Mouse (Mus musculus) hindbrain, embryonic 14.5 days (tissue): ENCODE results near the gene Eef1akmt1. TPM values are rescaled to one million over a fixed set of nuclear protein-coding genes. Genes with fewer than 3 reads are reported as not detected.

Experiments used
- ATAC-seq: fragments of 200-750 bp; cut with Nextera tagmentation; 2 replicates; pipeline ENCODE4 v1.8.0; 2017; ENCODE audit warnings: moderate number of reproducible peaks, mild to moderate bottlenecking, moderate TSS enrichment, moderate library complexity; ENCODE audit not compliant: low FRiP score
- DNase-seq: peaks from one replicate; pipeline ENCODE4 v3.0.0-alpha.2; 2015; ENCODE audit warnings: low spot score
- H3K27ac ChIP-seq: fragments of 300-500 bp; sonication (generic); 2 replicates; pipeline ENCODE4 v1.5.1; 2014; ENCODE audit warnings: mild to moderate bottlenecking, moderate library complexity
- H3K27me3 ChIP-seq: fragments of 300-500 bp; sonication (generic); 2 replicates; pipeline ENCODE4 v1.6.1; 2014; ENCODE audit warnings: mild to moderate bottlenecking, low read length, mixed read lengths; ENCODE audit not compliant: control insufficient read depth, insufficient read depth
- H3K36me3 ChIP-seq: fragments of 300-500 bp; sonication (generic); replicated peaks from 2 replicates; pipeline ENCODE4 v1.6.1; 2014; ENCODE audit not compliant: control insufficient read depth, insufficient read depth
- H3K4me1 ChIP-seq: fragments of 300-500 bp; sonication (generic); replicated peaks from 2 replicates; pipeline ENCODE4 v1.6.1; 2014; ENCODE audit warnings: antibody characterized with exemption, low read length, mixed read lengths; ENCODE audit not compliant: control insufficient read depth, insufficient read depth
- H3K4me2 ChIP-seq: fragments of 300-500 bp; sonication (generic); replicated peaks from 2 replicates; pipeline ENCODE4 v1.6.1; 2014; ENCODE audit warnings: mild to moderate bottlenecking, moderate library complexity
- H3K4me3 ChIP-seq: fragments of 300-500 bp; sonication (generic); replicated peaks from 2 replicates; pipeline ENCODE4 v1.5.1; 2014; ENCODE audit warnings: mild to moderate bottlenecking, low read length
- H3K9ac ChIP-seq: fragments of 300-500 bp; sonication (generic); 2 replicates; pipeline ENCODE4 v1.6.1; 2014
- H3K9me3 ChIP-seq: fragments of 300-500 bp; sonication (generic); 2 replicates; pipeline ENCODE4 v1.6.1; 2016; ENCODE audit warnings: low read length; ENCODE audit not compliant: control insufficient read depth
- WGBS: fragments of 180-500 bp; shearing (Covaris S2); extraction: QIAGEN DNeasy Blood & Tissue Kit; methylation state at CpG from one replicate; pipeline ENCODE4 v1.1.7; 2014; 5-methylcytosine and 5-hydroxymethylcytosine counted together
- polyA plus RNA-seq: library from polyadenylated mRNA; unstranded; fragments of >200 nt; fragmentation: Nextera tagmentation; extraction: Ambion mirVana; gene quantifications from 2 replicates; pipeline ENCODE4 v1.2.1, GENCODE M21; 2014

Gene Eef1akmt1
- polyA plus RNA-seq, 1 experiment from 2014 or later = 109 TPM

DNA sequence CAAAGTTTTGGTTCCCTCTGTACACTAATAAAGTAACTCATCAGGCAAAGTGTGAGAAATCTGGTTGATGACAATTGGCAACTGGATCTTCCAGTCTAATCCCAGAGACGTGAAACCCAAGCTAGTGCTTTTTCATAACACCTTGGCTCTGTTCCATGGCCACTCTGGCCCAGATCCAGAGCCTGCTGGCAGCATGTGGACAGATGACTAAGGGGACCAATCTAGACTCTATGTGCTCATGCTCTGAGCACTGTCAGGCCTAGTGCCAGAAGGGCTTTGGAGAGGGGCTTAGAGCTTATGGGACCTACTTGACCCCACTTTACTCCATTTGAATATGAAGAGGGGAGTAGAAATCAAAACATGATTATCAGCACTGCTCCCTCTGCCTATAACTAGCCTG, 36.1 kb upstream of the Eef1akmt1 start:
- WGBS = 35% methylated on average over 1 of the region's 1 CpGs
- peak; percentile 82; the same call in 1 of the 2 replicates for ATAC-seq

DNA sequence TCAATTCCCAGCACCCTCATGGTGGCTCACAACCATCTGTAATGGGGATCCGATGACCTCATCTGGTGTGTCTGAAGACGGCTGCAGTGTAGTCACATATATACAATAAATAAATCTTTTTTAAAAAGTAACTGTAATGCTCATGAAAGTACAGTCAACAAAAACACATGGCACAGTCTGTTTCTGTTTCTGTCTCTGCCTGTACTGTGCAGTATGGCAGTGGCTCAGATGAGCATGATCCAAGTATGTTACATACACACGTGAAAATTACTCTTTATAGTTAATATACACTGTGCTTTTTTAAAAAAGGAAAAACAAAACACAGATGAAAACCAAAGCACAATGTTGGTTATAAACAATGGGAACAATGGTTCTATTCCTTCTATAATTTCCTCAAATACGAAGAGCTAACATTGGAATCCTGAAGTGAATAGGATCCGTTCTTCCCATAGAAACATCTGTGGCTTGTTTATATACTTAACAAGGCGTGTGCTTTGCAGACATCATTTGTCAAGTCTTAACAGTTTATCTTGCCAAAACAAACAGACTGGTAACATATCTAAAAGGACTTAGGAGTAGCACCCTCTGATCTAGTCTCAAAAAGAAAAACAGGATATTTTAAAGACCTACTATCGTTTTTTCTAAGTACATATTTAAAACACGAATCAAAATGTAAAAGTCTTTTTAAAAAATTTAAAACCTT, 35.4 kb upstream of the Eef1akmt1 start:
- Histone ChIP-seq H3K9me3 (no peaks in the 10 kb centered on the region), H3K4me3 (no peak overlapping the region), H3K4me2 (no peak overlapping the region), H3K9ac (no peak overlapping the region), H3K27ac (no peak overlapping the region), H3K36me3 (peaks cover 26% of the 10 kb centered on the region), H3K27me3 (no peaks in the 10 kb centered on the region), H3K4me1 (peaks cover 11% of the 10 kb centered on the region; the same call in 1 of the 2 replicates)
- DNase-seq = no peak
- 76% methylated on average over 8 of the region's 8 CpGs for WGBS
- no peak for ATAC-seq

More for the DNA sequence above, 36.1 kb upstream of the Eef1akmt1 start:
- Histone ChIP-seq H3K27me3 (no peaks in the 10 kb centered on the region), H3K9ac (no peak overlapping the region), H3K9me3 (no peaks in the 10 kb centered on the region), H3K4me1 (peaks cover 11% of the 10 kb centered on the region; the same call in 1 of the 2 replicates), H3K4me2 (no peak overlapping the region), H3K4me3 (no peak overlapping the region), H3K27ac (no peak overlapping the region), H3K36me3 (peaks cover 20% of the 10 kb centered on the region)
- peak; percentile 89 for DNase-seq

DNA sequence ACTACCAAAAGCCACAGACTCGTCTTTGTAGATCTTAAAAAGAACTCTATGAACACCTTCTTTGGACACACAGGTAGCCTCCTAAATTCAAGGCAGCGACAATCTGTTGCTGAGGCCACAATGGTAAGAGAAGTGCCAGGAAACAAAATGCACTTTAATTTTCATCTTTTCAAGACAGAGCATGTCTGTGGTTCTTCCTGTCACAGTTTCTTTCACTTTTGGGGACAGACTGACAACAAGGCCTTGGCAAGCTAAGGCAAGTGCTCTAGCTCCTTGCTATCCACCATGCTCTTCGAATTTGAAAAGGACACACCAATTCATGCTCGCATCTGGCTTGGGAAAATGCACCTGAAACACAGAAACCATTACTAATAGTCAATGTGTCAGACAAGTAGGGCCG, 21.9 kb upstream of the Eef1akmt1 start:
- Histone ChIP-seq H3K9me3 (no peaks in the 10 kb centered on the region), H3K4me2 (no peak overlapping the region), H3K9ac (no peak overlapping the region), H3K4me3 (no peak overlapping the region), H3K27ac (no peak overlapping the region), H3K4me1 (no peaks in the 10 kb centered on the region), H3K27me3 (no peaks in the 10 kb centered on the region), H3K36me3 (peaks cover 75% of the 10 kb centered on the region)
- 97% methylated on average over 5 of the region's 5 CpGs for WGBS
- ATAC-seq (no peak), DNase-seq (no peak)

DNA sequence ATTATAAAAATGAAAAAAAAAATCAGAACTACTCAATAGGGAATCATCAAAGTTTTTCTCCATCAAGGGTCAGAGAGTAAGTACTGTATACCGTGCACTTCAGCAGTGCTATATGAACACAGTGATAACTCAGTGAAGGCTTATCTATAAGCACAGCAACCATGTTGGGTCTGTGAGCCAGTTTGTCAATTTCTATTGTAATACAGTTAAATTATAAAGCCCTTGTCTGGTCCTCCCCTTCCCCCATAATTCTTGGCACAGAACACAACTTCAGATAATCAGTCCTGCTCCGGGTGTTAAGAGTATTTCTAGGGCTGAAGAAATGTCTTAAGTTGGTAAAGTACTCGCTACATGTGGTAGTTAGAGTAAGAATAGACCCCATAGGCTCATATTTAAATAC, 20.4 kb upstream of the Eef1akmt1 start:
- DNase-seq = no peak
- WGBS = 96% methylated on average over 3 of the region's 3 CpGs
- H3K27ac ChIP-seq = no peak overlapping the region
- H3K9me3 ChIP-seq = no peaks in the 10 kb centered on the region
- no peaks in the 10 kb centered on the region for H3K27me3 ChIP-seq
- ATAC-seq = no peak
- H3K4me2 ChIP-seq = no peak overlapping the region
- no peaks in the 10 kb centered on the region for H3K4me1 ChIP-seq
- no peak overlapping the region for H3K4me3 ChIP-seq
- H3K36me3 ChIP-seq = peaks cover 83% of the 10 kb centered on the region
- H3K9ac ChIP-seq = no peak overlapping the region

DNA sequence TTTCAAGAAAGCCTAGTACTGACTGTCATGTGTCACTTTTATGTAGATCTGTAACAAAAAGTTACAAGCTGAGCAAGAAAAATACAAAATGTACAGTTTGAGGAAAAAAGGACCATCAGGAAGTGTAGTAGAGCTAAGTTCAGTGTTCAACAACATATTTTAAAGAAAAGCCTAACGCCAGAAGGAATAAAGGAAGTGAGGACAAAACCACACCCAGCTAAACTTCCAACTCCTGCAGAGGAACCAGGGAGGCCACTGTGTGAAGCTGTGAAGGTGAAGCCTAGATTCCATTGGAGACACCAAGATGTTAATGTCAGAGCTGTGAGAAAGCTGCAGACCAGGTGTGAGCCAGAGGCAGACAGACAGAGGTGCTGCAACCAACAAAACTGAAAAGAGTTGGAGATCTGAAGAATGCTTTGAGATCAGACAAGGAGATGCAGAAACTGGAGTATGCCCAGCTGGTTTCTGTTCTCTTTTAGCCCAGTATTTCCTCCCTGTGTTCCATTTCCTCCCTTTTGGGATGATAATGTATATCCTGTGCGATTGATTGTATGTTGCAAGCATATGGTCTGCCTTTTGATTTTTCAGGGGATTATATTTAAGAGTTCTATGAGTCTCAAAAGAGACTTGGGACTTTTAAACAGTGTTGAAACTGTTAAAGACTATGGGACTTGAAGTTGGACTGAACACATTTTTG, 5.1 kb upstream of the Eef1akmt1 start:
- H3K9me3 ChIP-seq = 0 out of 2 replicates have a peak, but pooled peaks cover 6% of the 10 kb centered on the region
- peaks cover 3% of the 10 kb centered on the region for H3K4me1 ChIP-seq
- H3K27me3 ChIP-seq = no peaks in the 10 kb centered on the region
- DNase-seq = no peak
- H3K4me3 ChIP-seq = no peak overlapping the region
- H3K4me2 ChIP-seq = no peak overlapping the region
- H3K27ac ChIP-seq = no peak overlapping the region
- no peak for ATAC-seq
- WGBS = 96% methylated on average over 2 of the region's 2 CpGs
- no peak overlapping the region for H3K9ac ChIP-seq
- peaks cover 8% of the 10 kb centered on the region for H3K36me3 ChIP-seq

DNA sequence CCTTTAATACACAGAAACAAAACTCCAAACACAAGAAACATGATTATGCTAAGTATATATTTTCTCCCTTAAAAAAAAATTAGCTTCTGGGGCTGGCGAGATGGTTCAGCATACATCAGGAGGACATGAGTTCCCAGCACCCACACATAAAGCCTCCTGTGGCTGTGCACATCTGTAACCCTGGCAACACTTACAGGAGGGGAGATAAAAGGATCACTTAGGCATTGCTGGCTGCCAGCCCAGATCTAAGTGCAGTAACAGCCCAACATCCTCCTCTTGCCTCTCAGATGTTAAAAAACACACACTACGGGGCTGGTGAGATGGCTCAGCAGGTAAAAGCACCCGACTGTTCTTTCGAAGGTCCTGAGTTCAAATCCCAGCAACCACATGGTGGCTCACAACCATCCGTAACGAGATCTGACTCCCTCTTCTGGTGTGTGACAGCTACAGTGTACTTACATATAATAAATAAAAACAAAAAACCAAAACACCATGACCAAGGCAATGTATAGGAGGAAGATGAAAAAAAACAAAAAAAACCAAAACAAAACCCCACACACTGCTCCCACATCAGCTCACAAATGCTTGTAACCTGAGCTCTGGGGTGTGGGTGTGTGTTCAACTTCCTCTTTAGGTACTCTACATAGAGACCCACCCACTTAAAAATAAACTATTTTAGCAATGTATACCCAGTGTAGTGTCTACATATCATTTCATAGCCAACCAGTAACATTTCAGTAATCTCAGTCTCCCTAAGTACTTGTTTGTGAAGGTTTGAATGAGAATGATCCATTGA, 3.6 kb upstream of the Eef1akmt1 start:
- Histone ChIP-seq H3K9ac (no peak overlapping the region), H3K36me3 (peaks cover 3% of the 10 kb centered on the region; the same call in 1 of the 2 replicates), H3K4me1 (peaks cover 9% of the 10 kb centered on the region), H3K27me3 (no peaks in the 10 kb centered on the region), H3K4me3 (no peak overlapping the region), H3K9me3 (0 out of 2 replicates have a peak, but pooled peaks cover 6% of the 10 kb centered on the region), H3K4me2 (no peak overlapping the region), H3K27ac (no peak overlapping the region)
- no peak for DNase-seq
- 90% methylated on average over 6 of the region's 6 CpGs for WGBS
- ATAC-seq = no peak

DNA sequence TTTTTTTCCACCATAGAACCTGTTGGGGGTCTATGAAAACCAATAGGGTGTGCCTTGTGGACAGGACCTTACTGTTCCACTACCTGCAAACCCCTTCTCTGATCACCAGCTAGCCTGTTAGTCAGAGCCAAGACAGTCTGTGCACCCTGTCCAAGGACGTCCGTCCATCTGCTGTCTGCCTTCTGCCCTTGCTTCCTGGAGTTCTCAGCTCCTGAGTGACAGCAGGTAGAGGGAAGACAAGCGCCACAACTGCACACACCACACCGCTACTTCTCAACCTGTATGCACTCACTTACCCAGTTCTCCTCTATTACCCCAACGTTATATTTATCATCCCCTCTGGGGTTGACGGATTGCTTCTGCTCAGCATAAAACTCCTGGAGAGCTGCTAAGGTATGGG, 5.8 kb downstream of the Eef1akmt1 start:
- 90% methylated on average over 6 of the region's 6 CpGs for WGBS
- Histone ChIP-seq H3K27me3 (no peaks in the 10 kb centered on the region), H3K27ac (no peak overlapping the region), H3K4me2 (no peak overlapping the region), H3K4me3 (no peak overlapping the region), H3K9ac (no peak overlapping the region), H3K36me3 (no peaks in the 10 kb centered on the region), H3K4me1 (peaks cover 2% of the 10 kb centered on the region; the same call in 1 of the 2 replicates), H3K9me3 (no peaks in the 10 kb centered on the region)
- ATAC-seq = no peak
- DNase-seq = no peak

DNA sequence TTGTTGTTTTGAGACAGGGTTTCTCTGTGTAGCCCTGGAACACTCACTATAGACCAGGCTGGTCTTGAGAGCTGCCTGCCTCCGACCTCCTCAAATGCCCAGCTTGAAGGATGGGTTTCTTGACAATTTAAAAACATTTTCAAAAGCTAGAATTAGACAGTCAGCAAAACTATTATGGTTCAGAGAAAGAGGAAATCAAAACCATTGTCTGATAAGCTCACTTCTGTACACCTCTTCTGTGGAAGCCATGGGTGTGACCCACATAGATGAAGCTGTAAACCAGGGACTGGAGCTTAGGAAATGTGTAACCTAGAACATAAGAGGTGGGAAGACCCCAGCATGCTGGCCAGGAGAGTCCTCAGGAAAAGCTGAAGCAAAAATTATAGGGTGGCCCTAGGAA, 14.5 kb downstream of the Eef1akmt1 start:
- H3K9ac ChIP-seq = no peak overlapping the region
- ATAC-seq = no peak
- no peak overlapping the region for H3K27ac ChIP-seq
- no peak overlapping the region for H3K4me3 ChIP-seq
- H3K27me3 ChIP-seq = no peaks in the 10 kb centered on the region
- no peak overlapping the region for H3K4me2 ChIP-seq
- H3K4me1 ChIP-seq = no peaks in the 10 kb centered on the region
- no peak for DNase-seq
- WGBS = 88% methylated on average over 1 of the region's 1 CpGs
- no peaks in the 10 kb centered on the region for H3K9me3 ChIP-seq
- 0 out of 2 replicates have a peak, but pooled peaks cover 5% of the 10 kb centered on the region for H3K36me3 ChIP-seq

DNA sequence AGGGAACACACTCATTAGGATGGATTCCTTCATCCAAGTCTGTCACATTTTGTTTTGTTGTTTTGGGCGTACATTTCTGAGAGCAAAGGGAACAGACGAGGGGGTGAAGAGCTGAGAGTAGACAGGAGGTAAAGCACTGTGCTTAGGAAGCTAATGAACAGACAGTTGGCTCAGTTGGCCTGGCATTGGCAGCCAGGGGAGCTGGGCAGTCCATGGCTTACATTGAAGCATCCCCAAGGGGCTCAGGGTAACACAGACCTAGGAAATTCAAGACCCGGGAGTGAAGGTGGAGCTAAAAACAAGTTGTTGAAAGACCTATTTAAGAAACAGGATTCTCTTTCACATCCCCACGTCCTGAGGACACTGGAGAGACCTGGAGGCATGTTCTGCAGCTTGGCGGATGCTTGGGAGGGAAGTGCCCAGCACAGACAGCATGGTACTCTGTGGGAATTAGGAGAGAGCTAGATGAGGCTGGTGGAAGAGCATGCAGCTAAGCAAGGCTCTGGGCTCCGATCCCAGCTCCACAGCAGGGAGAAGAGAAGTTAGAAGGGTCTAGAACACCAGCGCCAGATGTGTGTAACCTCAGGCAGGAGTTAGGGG, 15.8 kb downstream of the Eef1akmt1 start:
- H3K27ac ChIP-seq = no peak overlapping the region
- ATAC-seq (no peak), DNase-seq (no peak)
- no peaks in the 10 kb centered on the region for H3K27me3 ChIP-seq
- no peaks in the 10 kb centered on the region for H3K4me1 ChIP-seq
- H3K9me3 ChIP-seq = no peaks in the 10 kb centered on the region
- 90% methylated on average over 7 of the region's 7 CpGs for WGBS
- H3K36me3 ChIP-seq = 0 out of 2 replicates have a peak, but pooled peaks cover 5% of the 10 kb centered on the region
- no peak overlapping the region for H3K9ac ChIP-seq
- H3K4me2 ChIP-seq = no peak overlapping the region
- H3K4me3 ChIP-seq = no peak overlapping the region
